Mouse (Mus musculus) heart, postnatal 0 days (tissue): ENCODE data around the gene Igfbp6. TPM values are rescaled to one million over a fixed set of nuclear protein-coding genes. Genes with fewer than 3 reads are reported as not detected.

Experiments
- ATAC-seq: fragments of 200-750 bp; cut with Nextera tagmentation; 2 replicates; pipeline ENCODE4 v1.8.0; 2017; ENCODE audit warnings: low read depth, moderate number of reproducible peaks, moderate library complexity; ENCODE audit not compliant: insufficient read depth
- DNase-seq: peaks from one replicate; pipeline ENCODE4 v3.0.0-alpha.2; 2016; ENCODE audit warnings: low spot score
- H3K27ac ChIP-seq: fragments of 300-500 bp; sonication (generic); 2 replicates; pipeline ENCODE4 v1.5.1; 2014; ENCODE audit warnings: low read depth, mild to moderate bottlenecking
- H3K27me3 ChIP-seq: fragments of 300-500 bp; sonication (generic); 2 replicates; pipeline ENCODE4 v1.6.1; 2014; ENCODE audit warnings: low read length, mixed read lengths; ENCODE audit not compliant: control insufficient read depth, insufficient read depth
- H3K36me3 ChIP-seq: fragments of 300-500 bp; sonication (generic); replicated peaks from 2 replicates; pipeline ENCODE4 v1.6.1; 2014; ENCODE audit warnings: low read length, mixed read lengths; ENCODE audit not compliant: control insufficient read depth, insufficient read depth
- H3K4me1 ChIP-seq: fragments of 300-500 bp; sonication (generic); 2 replicates; pipeline ENCODE4 v1.6.1; 2014; ENCODE audit warnings: antibody characterized with exemption; ENCODE audit not compliant: control insufficient read depth, insufficient read depth
- H3K4me2 ChIP-seq: fragments of 300-500 bp; sonication (generic); 2 replicates; pipeline ENCODE4 v1.6.1; 2014; ENCODE audit warnings: low read depth, mild to moderate bottlenecking, low read length, moderate library complexity
- H3K4me3 ChIP-seq: fragments of 300-500 bp; sonication (generic); 2 replicates; pipeline ENCODE4 v1.5.1; 2014; ENCODE audit warnings: low read depth, low read length
- H3K9ac ChIP-seq: fragments of 300-500 bp; sonication (generic); replicated peaks from 2 replicates; pipeline ENCODE4 v1.6.1; 2014; ENCODE audit warnings: low read depth, low read length, mixed read lengths
- H3K9me3 ChIP-seq: fragments of 300-500 bp; sonication (generic); replicated peaks from 2 replicates; pipeline ENCODE4 v1.6.1; 2016; ENCODE audit warnings: low read length; ENCODE audit not compliant: control insufficient read depth
- CTCF ChIP-seq: IDR thresholded peaks from 2 replicates; pipeline ENCODE4 v1.5.1; 2016; ENCODE audit warnings: antibody characterized with exemption, control low read depth, low read depth
- EP300 ChIP-seq: IDR thresholded peaks from 2 replicates; pipeline ENCODE4 v1.6.1; 2016; ENCODE audit warnings: antibody characterized with exemption, low read depth
- WGBS: fragments of 180-500 bp; shearing (Covaris S2); extraction: QIAGEN DNeasy Blood & Tissue Kit; methylation state at CpG from one replicate; pipeline ENCODE4 v1.1.7; 2014; 5-methylcytosine and 5-hydroxymethylcytosine counted together
- polyA plus RNA-seq: library from polyadenylated mRNA; unstranded; fragments of >200 nt; fragmentation: Nextera tagmentation; extraction: Ambion mirVana; gene quantifications from 2 replicates; pipeline ENCODE4 v1.2.1, GENCODE M21; 2015
- total RNA-seq: library from RNA; depleted of rRNA; stranded (reverse); fragments of >200 nt; gene quantifications from 2 replicates; pipeline ENCODE4 v1.2.3, GENCODE M21; 2014; ENCODE audit warnings: low replicate concordance

Igfbp6 gene
- total and polyA plus RNA-seq, 2 experiments from 2014 or later: 24.2 to 30.5 TPM

GRCm38 (mm10) chr15:102178279-102178678 lies 34.1 kb downstream of the Igfbp6 start:
- no peak overlapping the region for H3K27ac ChIP-seq
- H3K4me3 ChIP-seq: no peak overlapping the region
- TF ChIP-seq CTCF (peak; percentile 86), EP300 (no peak)
- ATAC-seq: no peak; the same call in 1 of the 2 replicates
- no peak overlapping the region for H3K4me2 ChIP-seq
- 12% methylated on average over 6 of the region's 6 CpGs for WGBS
- no peaks in the 10 kb centered on the region for H3K9me3 ChIP-seq
- H3K27me3 ChIP-seq: no peaks in the 10 kb centered on the region
- peaks cover 5% of the 10 kb centered on the region; the same call in 1 of the 2 replicates for H3K36me3 ChIP-seq
- no peak overlapping the region for H3K9ac ChIP-seq
- DNase-seq: peak; percentile 43
- no peaks in the 10 kb centered on the region for H3K4me1 ChIP-seq

GRCm38 (mm10) chr15:102179106-102179505 lies 34.9 kb downstream of the Igfbp6 start:
- H3K4me3 ChIP-seq: no peak overlapping the region
- peaks cover 5% of the 10 kb centered on the region for H3K36me3 ChIP-seq
- DNase-seq (no peak), ATAC-seq (no peak)
- TF ChIP-seq CTCF: no peak
- TF ChIP-seq EP300: no peak
- no peaks in the 10 kb centered on the region for H3K27me3 ChIP-seq
- no peaks in the 10 kb centered on the region for H3K9me3 ChIP-seq
- no peak overlapping the region for H3K4me2 ChIP-seq
- H3K4me1 ChIP-seq: no peaks in the 10 kb centered on the region
- WGBS: 76% methylated on average over 9 of the region's 9 CpGs
- no peak overlapping the region for H3K27ac ChIP-seq
- no peak overlapping the region for H3K9ac ChIP-seq

- no peak for DNase-seq
- no peaks in the 10 kb centered on the region for H3K27me3 ChIP-seq
- no peaks in the 10 kb centered on the region for H3K9me3 ChIP-seq
- no peak overlapping the region for H3K9ac ChIP-seq
- no peak overlapping the region for H3K4me3 ChIP-seq
- WGBS: 89% methylated on average over 14 of the region's 14 CpGs
- no peak overlapping the region for H3K4me2 ChIP-seq
- H3K4me1 ChIP-seq: no peaks in the 10 kb centered on the region
- no peak for ATAC-seq
- H3K36me3 ChIP-seq: no peaks in the 10 kb centered on the region; the same call in 1 of the 2 replicates
- TF ChIP-seq CTCF: no peak
- TF ChIP-seq EP300: no peak
- no peak overlapping the region for H3K27ac ChIP-seq
These were observed 35.8 kb downstream of the Igfbp6 start for GRCm38 (mm10) chr15:102179924-102180323.

- ATAC-seq (no peak), DNase-seq (no peak)
- Histone ChIP-seq H3K4me1 (no peaks in the 10 kb centered on the region), H3K9me3 (no peaks in the 10 kb centered on the region), H3K4me3 (no peak overlapping the region), H3K9ac (no peak overlapping the region), H3K27me3 (no peaks in the 10 kb centered on the region), H3K36me3 (peaks cover 11% of the 10 kb centered on the region; the same call in 1 of the 2 replicates), H3K4me2 (no peak overlapping the region), H3K27ac (no peak overlapping the region)
- TF ChIP-seq EP300: no peak
- TF ChIP-seq CTCF: no peak
- 65% methylated on average over 3 of the region's 3 CpGs for WGBS
These were observed 38.9 kb downstream of the Igfbp6 start for GRCm38 (mm10) chr15:102183076-102183475.

- H3K27me3 ChIP-seq: no peaks in the 10 kb centered on the region
- peaks cover 11% of the 10 kb centered on the region; the same call in 1 of the 2 replicates for H3K36me3 ChIP-seq
- no peaks in the 10 kb centered on the region for H3K9me3 ChIP-seq
- H3K4me1 ChIP-seq: no peaks in the 10 kb centered on the region
- H3K27ac ChIP-seq: no peak overlapping the region
- H3K4me2 ChIP-seq: no peak overlapping the region
- 82% methylated on average over 11 of the region's 11 CpGs for WGBS
- no peak overlapping the region for H3K4me3 ChIP-seq
- DNase-seq (no peak), ATAC-seq (no peak)
- TF ChIP-seq EP300 (no peak), CTCF (no peak)
- H3K9ac ChIP-seq: no peak overlapping the region
These were observed 42.1 kb downstream of the Igfbp6 start for GRCm38 (mm10) chr15:102186239-102186638.

GRCm38 (mm10) chr15:102188096-102188495 lies 43.9 kb downstream of the Igfbp6 start:
- WGBS: 84% methylated on average over 10 of the region's 10 CpGs
- no peak for TF ChIP-seq EP300
- no peak for TF ChIP-seq CTCF

More at GRCm38 (mm10) chr15:102188096-102188495, 43.9 kb downstream of the Igfbp6 start:
- DNase-seq: no peak
- Histone ChIP-seq H3K4me3 (no peak overlapping the region), H3K9ac (no peak overlapping the region), H3K27ac (no peak overlapping the region), H3K36me3 (peaks cover 11% of the 10 kb centered on the region; the same call in 1 of the 2 replicates), H3K9me3 (no peaks in the 10 kb centered on the region), H3K4me2 (no peak overlapping the region), H3K27me3 (no peaks in the 10 kb centered on the region), H3K4me1 (no peaks in the 10 kb centered on the region)
- peak; percentile 30; the same call in 1 of the 2 replicates for ATAC-seq
